Mouse (Mus musculus): Measurements from ENCODE around the gene Nlrp5.
"Not testable (repeated sequence)": the region's sequence is repeated elsewhere in the genome, so short reads cannot be mapped to it uniquely, and the experiment has no call there.

Nlrp5 gene

GRCm38 (mm10) chr7:23385589-23385988 lies at the start of gene Nlrp5:
TSS of gene Nlrp5 (plus strand) at chr7:23385889.
- DNase-seq = no peak

- not testable (repeated sequence) for DNase-seq
These were observed 27.4 kb upstream of the Nlrp5 start for GRCm38 (mm10) chr7:23358311-23358710.

- DNase-seq = not testable (repeated sequence)
These were observed 84.5 kb downstream of the Nlrp5 start for GRCm38 (mm10) chr7:23470201-23470600.

- not testable (repeated sequence) for DNase-seq
These were observed 85.1 kb downstream of the Nlrp5 start for GRCm38 (mm10) chr7:23470832-23471231.

- DNase-seq = not testable (repeated sequence)
These were observed 87.2 kb downstream of the Nlrp5 start for GRCm38 (mm10) chr7:23472886-23473285.

Measured in right cerebral cortex, postnatal 25 days (tissue).